Mouse (Mus musculus): ENCODE measurements around the gene Dmc1.

GRCm38 (mm10) chr15:79576947-79577346 is 28.0 kb downstream of the Dmc1 start:
- no peak for TF ChIP-seq ZNF384 (IDR thresholded peaks at IDR 0.05; ENCODE audit: low read depth, low read length)
- TF ChIP-seq CHD2 (IDR thresholded peaks at IDR 0.05; ENCODE audit: low read depth, low read length), result no peak
- TF ChIP-seq ZC3H11A (IDR thresholded peaks at IDR 0.05; ENCODE audit: borderline replicate concordance, low read depth, low read length), result no peak
- no peak for TF ChIP-seq MAFK (IDR thresholded peaks at IDR 0.05; ENCODE audit: insufficient read depth, low read depth, low read length)
